Mouse (Mus musculus) forebrain, embryonic 10.5 days (tissue): Measurements from ENCODE around the gene Inhba. TPM values are rescaled to one million over a fixed set of nuclear protein-coding genes. Genes with fewer than 3 reads are reported as not detected.
A peak's percentile ranks its signal among the peaks of the same experiment; 100 is the strongest.

Experiments
- DNase-seq: peaks from one replicate; pipeline ENCODE4 v3.0.0-alpha.2; 2017; ENCODE audit warnings: low spot score; ENCODE audit errors: extremely low spot score
- H3K27ac ChIP-seq: fragments of 300-500 bp; sonication (generic); 2 replicates; pipeline ENCODE4 v1.5.1; 2016; ENCODE audit warnings: mild to moderate bottlenecking
- H3K27me3 ChIP-seq: fragments of 300-500 bp; sonication (generic); 2 replicates; pipeline ENCODE4 v1.6.1; 2016; ENCODE audit warnings: mild to moderate bottlenecking; ENCODE audit not compliant: poor library complexity, severe bottlenecking
- H3K36me3 ChIP-seq: fragments of 300-500 bp; sonication (generic); replicated peaks from 2 replicates; pipeline ENCODE4 v1.6.1; 2016; ENCODE audit warnings: mild to moderate bottlenecking, moderate library complexity
- H3K4me1 ChIP-seq: fragments of 300-500 bp; sonication (generic); 2 replicates; pipeline ENCODE4 v1.6.1; 2016
- H3K4me3 ChIP-seq: fragments of 300-500 bp; sonication (generic); 2 replicates; pipeline ENCODE4 v1.5.1; 2016; ENCODE audit warnings: mild to moderate bottlenecking, moderate library complexity
- H3K9me3 ChIP-seq: fragments of 300-500 bp; sonication (generic); 2 replicates; pipeline ENCODE4 v1.6.1; 2016; ENCODE audit warnings: mild to moderate bottlenecking, moderate library complexity
- WGBS: fragments of 180-500 bp; shearing (Covaris S2); methylation state at CpG from one replicate; pipeline ENCODE4 v1.1.7; 2016; 5-methylcytosine and 5-hydroxymethylcytosine counted together
- polyA plus RNA-seq: library from polyadenylated mRNA; unstranded; fragments of >200 nt; fragmentation: Nextera tagmentation; extraction: Ambion mirVana; gene quantifications from 2 replicates; pipeline ENCODE4 v1.2.1, GENCODE M21; 2016

The Inhba gene
- polyA plus RNA-seq = 0.26 and 0.27 TPM in 2 replicates

DNA sequence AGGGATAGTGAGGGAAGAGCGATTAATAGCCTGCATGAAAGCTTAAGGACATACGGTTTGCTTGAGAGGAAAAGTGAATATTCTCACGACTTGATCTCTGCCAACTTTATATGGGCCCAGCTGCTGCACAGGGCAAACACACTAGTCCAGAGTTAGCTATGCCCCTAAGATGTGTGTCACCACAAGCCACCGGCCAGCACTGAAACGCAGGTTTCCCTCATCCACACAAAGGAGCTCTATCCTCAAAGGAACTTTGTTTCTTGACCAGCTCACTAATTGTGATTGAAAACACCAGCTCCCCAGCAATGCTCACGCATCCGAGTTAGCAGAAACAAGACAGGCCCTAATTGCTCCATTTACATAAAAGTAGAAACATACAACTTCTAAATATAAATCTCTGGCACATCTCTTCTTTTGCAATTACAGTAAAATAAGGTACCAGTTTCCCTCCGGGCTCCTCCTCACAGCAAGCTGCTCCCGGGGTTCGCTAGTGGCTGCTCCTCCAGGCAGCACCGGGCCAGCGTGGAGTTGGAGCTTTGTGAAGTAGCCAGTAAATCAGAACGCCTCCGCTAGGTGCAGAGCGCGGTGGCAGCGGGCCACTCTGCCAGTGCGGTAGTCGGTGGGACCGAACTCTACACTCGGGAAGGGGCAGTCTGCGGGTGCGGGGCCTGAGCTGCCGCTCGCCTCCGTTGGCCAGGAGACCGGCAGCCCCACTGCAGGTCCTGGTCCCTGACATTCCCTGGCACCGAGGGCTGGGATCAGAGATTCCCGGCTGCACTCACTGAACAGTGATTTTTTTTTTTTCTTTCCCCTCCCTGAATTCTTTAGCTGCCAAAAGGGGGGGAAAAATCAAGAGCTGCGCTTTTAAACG is at the start of gene Inhba:
Gene Inhba (plus strand): TSS at position 480 of the 871 bp plus-strand sequence.
- WGBS = 3% methylated on average over 31 of the region's 31 CpGs
- Histone ChIP-seq H3K27me3 (peaks cover 63% of the 10 kb centered on the region), H3K9me3 (no peaks in the 10 kb centered on the region), H3K27ac (peak within 1 kb of the TSS; percentile 67), H3K36me3 (no peaks in the 10 kb centered on the region), H3K4me3 (peak within 1 kb of the TSS; percentile 56), H3K4me1 (peaks cover 24% of the 10 kb centered on the region)
- peak; percentile 60 for DNase-seq

DNA sequence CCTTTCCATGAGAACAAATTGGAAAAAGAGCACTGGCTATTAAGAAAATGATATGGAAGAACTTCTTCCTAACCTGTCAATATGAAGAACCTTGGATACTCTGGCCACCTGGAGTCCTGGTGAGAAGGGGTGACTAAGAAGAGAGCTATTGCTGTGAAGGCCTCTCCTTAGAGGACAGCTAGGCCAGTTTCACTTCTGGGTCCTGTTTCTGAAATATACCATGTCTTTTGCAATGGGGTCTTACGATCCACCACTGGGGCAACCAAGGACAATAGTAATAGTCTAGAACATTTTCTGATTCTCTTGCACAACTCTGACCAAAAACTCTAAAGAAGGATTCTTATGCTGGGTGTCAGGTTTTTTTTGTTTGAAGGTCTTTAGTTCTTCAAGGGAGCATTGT is 35.1 kb upstream of the Inhba start:
- no peaks in the 10 kb centered on the region for H3K4me1 ChIP-seq
- no peaks in the 10 kb centered on the region for H3K27me3 ChIP-seq
- H3K9me3 ChIP-seq = no peaks in the 10 kb centered on the region
- H3K4me3 ChIP-seq = no peak overlapping the region
- no peak for DNase-seq
- 93% methylated on average over 1 of the region's 1 CpGs for WGBS
- no peak overlapping the region for H3K27ac ChIP-seq
- no peaks in the 10 kb centered on the region for H3K36me3 ChIP-seq

GRCm38 (mm10) chr13:15979551-15979950 is 32.1 kb upstream of the Inhba start:
- Histone ChIP-seq H3K4me1 (no peaks in the 10 kb centered on the region), H3K27ac (no peak overlapping the region), H3K36me3 (no peaks in the 10 kb centered on the region), H3K27me3 (no peaks in the 10 kb centered on the region), H3K9me3 (no peaks in the 10 kb centered on the region), H3K4me3 (no peak overlapping the region)
- 92% methylated on average over 3 of the region's 3 CpGs for WGBS
- DNase-seq = no peak

- Histone ChIP-seq H3K4me1 (no peaks in the 10 kb centered on the region), H3K27me3 (no peaks in the 10 kb centered on the region), H3K4me3 (no peak overlapping the region), H3K36me3 (no peaks in the 10 kb centered on the region), H3K27ac (no peak overlapping the region), H3K9me3 (no peaks in the 10 kb centered on the region)
- DNase-seq = no peak
- WGBS = 78% methylated on average over 3 of the region's 3 CpGs
Observed at GRCm38 (mm10) chr13:15982041-15982440, 29.6 kb upstream of the Inhba start.

- Histone ChIP-seq H3K9me3 (no peaks in the 10 kb centered on the region), H3K4me1 (no peaks in the 10 kb centered on the region), H3K27me3 (no peaks in the 10 kb centered on the region), H3K36me3 (no peaks in the 10 kb centered on the region), H3K4me3 (no peak overlapping the region), H3K27ac (no peak overlapping the region)
- WGBS = 81% methylated on average over 2 of the region's 2 CpGs
- no peak for DNase-seq
Observed at GRCm38 (mm10) chr13:15985761-15986160, 25.9 kb upstream of the Inhba start.

DNA sequence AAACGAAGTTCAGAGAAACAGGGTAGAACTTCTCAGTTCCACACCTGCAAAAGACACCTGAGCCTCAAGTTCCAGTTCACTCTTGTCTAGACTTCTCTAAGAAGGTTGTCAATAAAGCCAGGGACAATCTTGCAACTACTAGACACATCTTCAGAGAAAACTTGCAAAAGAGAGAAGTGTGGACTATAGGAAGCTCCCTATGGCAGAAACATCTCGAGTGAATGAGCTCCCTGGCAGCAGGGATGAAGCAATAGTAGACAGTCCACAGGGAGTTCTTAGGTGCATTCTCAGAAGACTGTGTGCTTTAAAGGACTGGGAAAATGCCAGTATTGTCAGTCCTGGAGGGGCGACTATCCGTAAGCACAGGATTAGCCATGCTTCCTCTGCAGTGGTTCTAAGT is 25.5 kb upstream of the Inhba start:
- no peaks in the 10 kb centered on the region for H3K9me3 ChIP-seq
- DNase-seq = no peak
- no peaks in the 10 kb centered on the region for H3K36me3 ChIP-seq
- 93% methylated on average over 4 of the region's 4 CpGs for WGBS
- H3K4me3 ChIP-seq = no peak overlapping the region
- no peaks in the 10 kb centered on the region for H3K4me1 ChIP-seq
- H3K27me3 ChIP-seq = no peaks in the 10 kb centered on the region
- no peak overlapping the region for H3K27ac ChIP-seq

DNA sequence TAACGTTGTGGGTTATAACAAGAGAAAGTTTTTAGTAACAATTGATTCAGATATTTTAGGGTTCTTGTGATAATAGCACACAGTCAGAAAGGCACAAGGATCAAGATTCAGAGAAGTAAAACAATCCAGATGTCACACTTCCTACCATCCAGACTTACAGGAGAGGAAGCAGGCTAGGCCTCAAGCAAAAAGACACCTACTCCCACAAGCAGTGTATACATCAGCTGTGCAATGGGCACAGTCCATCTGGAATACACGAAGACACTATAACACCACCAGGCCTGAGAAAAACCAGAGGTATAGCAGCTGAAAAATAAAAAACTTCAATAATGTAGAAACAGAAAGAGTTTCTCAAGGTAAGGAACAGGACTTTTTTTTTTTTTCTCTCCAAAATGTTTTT is 16.3 kb upstream of the Inhba start:
- WGBS = 86% methylated on average over 2 of the region's 2 CpGs
- H3K36me3 ChIP-seq = no peaks in the 10 kb centered on the region
- H3K4me1 ChIP-seq = no peaks in the 10 kb centered on the region
- DNase-seq = no peak
- H3K9me3 ChIP-seq = no peaks in the 10 kb centered on the region
- no peaks in the 10 kb centered on the region for H3K27me3 ChIP-seq
- no peak overlapping the region for H3K27ac ChIP-seq
- no peak overlapping the region for H3K4me3 ChIP-seq

GRCm38 (mm10) chr13:16005517-16005916 is 6.1 kb upstream of the Inhba start:
- Histone ChIP-seq H3K27me3 (peaks cover 8% of the 10 kb centered on the region), H3K36me3 (no peaks in the 10 kb centered on the region), H3K9me3 (no peaks in the 10 kb centered on the region), H3K27ac (no peak overlapping the region), H3K4me3 (no peak overlapping the region), H3K4me1 (no peaks in the 10 kb centered on the region)
- DNase-seq = no peak
- WGBS = 10% methylated on average over 4 of the region's 4 CpGs

DNA sequence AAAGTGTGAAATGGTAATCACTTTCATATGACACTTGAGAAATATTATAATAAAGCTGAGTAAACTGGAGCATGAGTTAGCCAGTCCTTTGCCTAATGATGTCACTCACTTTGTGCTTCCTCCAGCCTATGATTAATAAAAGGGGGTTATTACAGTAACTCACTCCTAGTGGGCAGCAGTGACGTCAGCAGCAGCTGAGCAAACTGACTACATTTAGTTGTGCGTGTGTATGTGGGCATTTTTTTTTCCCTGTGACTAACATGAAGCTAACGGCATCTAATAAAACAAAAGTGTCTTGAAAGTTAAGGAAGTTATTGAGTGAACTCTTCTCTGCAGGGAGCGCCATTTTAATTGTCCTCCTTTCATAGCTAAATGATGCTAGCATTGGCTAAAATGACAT is 3.9 kb upstream of the Inhba start:
- no peaks in the 10 kb centered on the region for H3K36me3 ChIP-seq
- peaks cover 14% of the 10 kb centered on the region for H3K4me1 ChIP-seq
- no peak overlapping the region for H3K4me3 ChIP-seq
- peaks cover 25% of the 10 kb centered on the region for H3K27me3 ChIP-seq
- WGBS = 80% methylated on average over 4 of the region's 4 CpGs
- no peaks in the 10 kb centered on the region for H3K9me3 ChIP-seq
- no peak for DNase-seq
- no peak overlapping the region for H3K27ac ChIP-seq

DNA sequence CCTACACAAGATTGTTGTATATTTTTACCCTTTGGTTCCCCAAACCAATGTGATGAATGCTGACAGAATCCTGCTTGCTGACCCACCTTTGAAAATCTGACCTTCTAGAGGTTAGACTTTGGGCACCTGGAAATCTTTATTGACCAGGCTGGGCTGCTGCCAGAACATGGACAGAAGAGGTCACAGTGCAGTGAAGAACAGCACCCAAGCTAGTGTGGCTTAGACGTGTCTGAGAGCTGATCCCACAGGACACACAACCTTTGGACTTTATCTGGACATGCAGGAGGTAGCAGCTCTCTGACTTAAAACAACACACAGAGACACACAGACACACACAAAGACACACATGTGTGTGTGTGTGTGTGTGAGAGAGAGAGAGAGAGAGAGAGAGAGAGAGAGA is 3.3 kb upstream of the Inhba start:
- Histone ChIP-seq H3K9me3 (no peaks in the 10 kb centered on the region), H3K4me3 (no peak overlapping the region), H3K27me3 (peaks cover 31% of the 10 kb centered on the region), H3K4me1 (peaks cover 14% of the 10 kb centered on the region), H3K27ac (no peak overlapping the region), H3K36me3 (no peaks in the 10 kb centered on the region)
- WGBS = 75% methylated on average over 1 of the region's 1 CpGs
- DNase-seq = no peak

DNA sequence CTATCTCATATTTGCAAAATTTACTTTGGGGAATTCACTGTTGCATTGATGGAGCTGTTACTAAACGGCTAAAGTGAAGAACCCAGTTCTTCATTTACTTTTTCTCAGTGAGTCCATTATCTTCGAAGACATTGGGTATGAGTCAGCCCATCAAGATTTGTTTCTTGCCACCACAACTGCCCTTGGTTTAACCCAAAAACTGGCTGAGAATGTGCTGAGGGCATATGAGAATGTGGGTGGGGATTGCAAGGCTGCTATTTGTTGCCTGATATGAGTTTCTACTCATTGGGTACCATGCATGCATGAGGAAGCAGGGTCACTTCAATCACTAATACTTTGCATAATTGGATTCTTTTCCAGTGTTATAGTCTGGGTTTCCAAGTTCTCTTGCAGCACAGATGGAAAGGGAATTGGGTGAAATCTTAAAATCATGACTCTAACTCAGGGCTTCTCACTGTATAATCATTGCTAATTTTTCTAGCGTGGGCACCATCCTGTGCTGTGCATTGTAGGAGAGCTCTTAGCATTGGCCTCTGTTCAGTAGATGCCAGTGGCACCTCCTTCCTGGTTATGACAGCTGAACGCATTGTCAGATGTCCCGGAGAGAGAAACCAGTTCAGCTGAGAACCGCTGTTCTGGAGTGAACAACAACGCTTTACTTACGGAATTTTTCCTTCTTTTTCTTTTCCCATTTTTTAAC is 1.7 kb upstream of the Inhba start:
- peaks cover 46% of the 10 kb centered on the region for H3K27me3 ChIP-seq
- WGBS = 94% methylated on average over 8 of the region's 8 CpGs

DNA sequence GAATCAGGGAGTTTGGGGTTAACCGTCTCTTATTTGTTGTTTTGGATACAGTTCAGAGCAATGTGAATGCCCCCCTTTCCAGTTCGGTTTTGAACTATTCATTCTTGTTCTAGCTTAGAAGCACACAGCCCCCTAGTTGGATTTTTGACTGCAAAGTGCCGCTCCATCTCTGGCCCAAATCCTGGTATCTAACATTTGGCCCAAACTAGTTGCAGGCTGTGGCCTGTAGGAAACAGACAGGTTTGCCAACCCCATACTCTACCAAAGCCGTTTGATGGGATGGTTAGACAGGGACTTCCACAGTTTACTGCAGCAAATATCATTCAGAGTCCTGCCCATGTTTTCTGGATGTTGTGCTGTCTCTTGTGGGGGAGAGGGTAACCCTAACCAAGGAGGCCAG is 1.1 kb upstream of the Inhba start:
- no peak for DNase-seq
- Histone ChIP-seq H3K4me1 (peaks cover 14% of the 10 kb centered on the region), H3K9me3 (no peaks in the 10 kb centered on the region), H3K27me3 (peaks cover 53% of the 10 kb centered on the region), H3K27ac (no peak overlapping the region), H3K4me3 (no peak overlapping the region), H3K36me3 (no peaks in the 10 kb centered on the region)
- 81% methylated on average over 4 of the region's 4 CpGs for WGBS

More for the DNA sequence above, 1.7 kb upstream of the Inhba start:
- no peak overlapping the region for H3K4me3 ChIP-seq
- DNase-seq = no peak
- H3K27ac ChIP-seq = no peak overlapping the region
- peaks cover 14% of the 10 kb centered on the region for H3K4me1 ChIP-seq
- no peaks in the 10 kb centered on the region for H3K36me3 ChIP-seq
- no peaks in the 10 kb centered on the region for H3K9me3 ChIP-seq

- Histone ChIP-seq H3K4me3 (peak overlapping the region; percentile 56), H3K4me1 (peaks cover 31% of the 10 kb centered on the region), H3K9me3 (no peaks in the 10 kb centered on the region), H3K27ac (peak overlapping the region; percentile 67), H3K27me3 (peaks cover 71% of the 10 kb centered on the region), H3K36me3 (no peaks in the 10 kb centered on the region)
- DNase-seq = peak; percentile 74
- 5% methylated on average over 19 of the region's 19 CpGs for WGBS
Observed at GRCm38 (mm10) chr13:16012243-16012887, 714 bp downstream of the Inhba start.
